Mouse (Mus musculus): ENCODE data around the gene Cbl. TPM values are rescaled to one million over a fixed set of nuclear protein-coding genes. Genes with fewer than 3 reads are reported as not detected.

Gene Cbl
- polyA plus RNA-seq, 1 experiment from 2014 or later: 19.7 TPM

DNA sequence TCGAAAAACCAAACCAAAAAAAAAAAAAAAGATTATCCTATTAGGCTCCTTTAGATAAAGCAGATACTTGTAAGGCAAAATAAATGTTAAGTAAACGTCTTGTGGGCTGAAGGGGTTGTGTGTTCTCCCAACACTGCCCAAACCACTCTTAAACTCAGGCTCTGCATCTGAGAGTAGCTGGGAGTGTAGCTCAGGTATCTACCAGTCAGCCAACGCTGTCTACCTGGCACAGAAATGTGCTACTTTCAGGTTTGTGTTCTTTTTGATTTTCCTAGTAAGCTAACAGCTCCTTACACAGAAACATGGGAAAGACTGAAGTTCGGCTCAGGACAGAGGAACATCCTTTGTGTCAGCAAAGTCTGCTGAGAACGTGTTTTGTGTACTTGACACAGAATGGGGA lies 101.6 kb downstream of the Cbl start:
- H3K4me3 ChIP-seq (ENCODE audit: low read depth, low read length): no peak overlapping the region
- ATAC-seq (ENCODE audit: low read depth): no peak
- H3K9me3 ChIP-seq (ENCODE audit: control insufficient read depth, low read length): no peaks in the 10 kb centered on the region
- no peaks in the 10 kb centered on the region for H3K36me3 ChIP-seq (ENCODE audit: control insufficient read depth, insufficient read depth, low read length)
- no peak overlapping the region for H3K27ac ChIP-seq (ENCODE audit: low read depth, low read length)
- H3K4me1 ChIP-seq (ENCODE audit: control insufficient read depth, insufficient read depth, low read length): peaks cover 19% of the 10 kb centered on the region
- 68% methylated on average over 5 of the region's 5 CpGs for WGBS
- no peak overlapping the region for H3K4me2 ChIP-seq (ENCODE audit: low read depth, low read length)
- peaks cover 29% of the 10 kb centered on the region for H3K27me3 ChIP-seq (ENCODE audit: control insufficient read depth, insufficient read depth, low read length)
- no peak overlapping the region for H3K9ac ChIP-seq (replicated peaks; ENCODE audit: low read depth, low read length)

DNA sequence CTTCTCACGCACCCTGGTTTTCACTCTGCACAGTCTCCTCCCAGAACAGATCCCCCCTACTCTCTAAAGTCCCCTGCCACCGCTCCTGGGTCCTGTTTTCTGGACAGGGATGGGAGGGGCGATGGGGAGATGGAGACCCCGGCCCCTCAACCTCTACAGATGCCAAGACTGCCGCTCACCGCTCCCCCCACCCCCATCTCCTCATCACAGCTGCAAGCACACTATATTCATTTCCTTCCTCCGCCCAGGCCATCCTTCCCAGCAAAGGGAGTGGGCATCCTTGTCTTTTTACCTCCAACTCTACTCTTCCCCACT lies 102.6 kb downstream of the Cbl start:
- H3K4me3 ChIP-seq (ENCODE audit: low read depth, low read length): no peak overlapping the region
- peaks cover 29% of the 10 kb centered on the region for H3K27me3 ChIP-seq (ENCODE audit: control insufficient read depth, insufficient read depth, low read length)
- H3K9me3 ChIP-seq (ENCODE audit: control insufficient read depth, low read length): no peaks in the 10 kb centered on the region
- ATAC-seq (ENCODE audit: low read depth): no peak
- no peaks in the 10 kb centered on the region for H3K36me3 ChIP-seq (ENCODE audit: control insufficient read depth, insufficient read depth, low read length)
- peak overlapping the region; percentile 34; the same call in 1 of the 2 replicates for H3K27ac ChIP-seq (ENCODE audit: low read depth, low read length)
- H3K4me1 ChIP-seq (ENCODE audit: control insufficient read depth, insufficient read depth, low read length): peaks cover 19% of the 10 kb centered on the region
- WGBS: 45% methylated on average over 7 of the region's 7 CpGs
- H3K4me2 ChIP-seq (ENCODE audit: low read depth, low read length): peak overlapping the region; percentile 6; the same call in 1 of the 2 replicates
- H3K9ac ChIP-seq (replicated peaks; ENCODE audit: low read depth, low read length): no peak overlapping the region

DNA sequence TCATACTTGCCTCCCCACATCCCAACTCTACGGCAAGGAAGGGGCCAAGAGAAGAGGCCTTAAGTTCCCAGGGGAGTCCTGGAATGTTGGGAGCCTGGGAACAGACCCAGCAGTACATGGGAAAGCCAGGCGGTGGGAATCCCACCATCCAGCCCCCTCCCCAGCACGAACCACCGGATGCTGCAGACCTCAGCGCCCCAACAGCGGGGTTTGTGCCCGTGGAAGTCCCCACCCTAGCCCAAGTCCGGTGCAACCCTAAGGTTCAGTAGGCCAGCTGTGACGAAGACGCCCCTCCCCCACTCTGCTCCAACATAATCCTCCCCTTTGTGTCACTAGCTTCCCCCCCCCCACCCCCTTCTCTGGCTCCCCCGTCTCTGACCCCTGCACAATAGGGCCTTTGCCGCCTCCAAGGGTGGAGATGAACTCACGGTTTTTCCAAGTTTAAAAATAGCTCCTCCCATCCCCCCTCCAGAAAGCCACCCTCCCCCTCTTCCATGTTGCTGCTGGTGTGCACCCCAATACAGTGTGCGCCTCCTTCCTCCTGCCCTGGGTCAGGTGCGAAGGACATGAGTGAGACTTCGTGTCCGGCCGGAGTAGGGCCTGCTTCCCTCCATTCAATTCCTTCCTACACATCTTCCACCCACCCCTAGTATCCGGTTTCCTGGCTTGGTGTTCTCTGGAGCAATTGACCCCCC lies 103.1 kb downstream of the Cbl start:
- Histone ChIP-seq H3K4me3 (ENCODE audit: low read depth, low read length) (no peak overlapping the region), H3K4me1 (ENCODE audit: control insufficient read depth, insufficient read depth, low read length) (peaks cover 19% of the 10 kb centered on the region), H3K9me3 (ENCODE audit: control insufficient read depth, low read length) (no peaks in the 10 kb centered on the region), H3K27ac (ENCODE audit: low read depth, low read length) (peak overlapping the region; percentile 34), H3K36me3 (ENCODE audit: control insufficient read depth, insufficient read depth, low read length) (no peaks in the 10 kb centered on the region), H3K9ac (replicated peaks; ENCODE audit: low read depth, low read length) (0 out of 2 replicates have a peak overlapping the region, but pooled peaks have one; percentile 46), H3K27me3 (ENCODE audit: control insufficient read depth, insufficient read depth, low read length) (peaks cover 27% of the 10 kb centered on the region), H3K4me2 (ENCODE audit: low read depth, low read length) (peak overlapping the region; percentile 53)
- peak; percentile 11; the same call in 1 of the 2 replicates for ATAC-seq (ENCODE audit: low read depth)
- 16% methylated on average over 19 of the region's 19 CpGs for WGBS

DNA sequence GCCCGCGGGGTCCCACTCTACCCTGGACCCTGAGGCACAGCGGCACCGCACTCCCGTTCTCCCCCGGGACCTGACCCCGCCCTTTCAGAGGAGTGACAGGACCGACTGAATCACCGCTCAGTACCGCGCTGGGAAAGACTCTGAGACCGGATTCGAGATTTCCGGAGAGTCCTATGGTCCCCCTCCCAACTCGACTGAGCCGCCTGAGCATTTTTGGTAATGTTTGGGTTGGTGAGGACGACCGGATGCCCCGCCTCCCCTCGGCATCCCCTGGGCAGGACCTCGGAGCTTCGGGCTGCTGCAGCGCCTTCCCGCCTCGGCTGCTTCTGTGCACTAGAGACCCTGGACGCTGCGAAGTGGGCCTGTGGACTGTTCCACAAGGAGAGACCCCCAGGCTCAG lies 103.8 kb downstream of the Cbl start:
- Histone ChIP-seq H3K36me3 (ENCODE audit: control insufficient read depth, insufficient read depth, low read length) (no peaks in the 10 kb centered on the region), H3K27ac (ENCODE audit: low read depth, low read length) (no peak overlapping the region; the same call in none of the 2 replicates), H3K4me2 (ENCODE audit: low read depth, low read length) (peak overlapping the region; percentile 53), H3K9ac (replicated peaks; ENCODE audit: low read depth, low read length) (peak overlapping the region; percentile 46), H3K27me3 (ENCODE audit: control insufficient read depth, insufficient read depth, low read length) (peaks cover 22% of the 10 kb centered on the region), H3K9me3 (ENCODE audit: control insufficient read depth, low read length) (no peaks in the 10 kb centered on the region), H3K4me1 (ENCODE audit: control insufficient read depth, insufficient read depth, low read length) (peaks cover 16% of the 10 kb centered on the region), H3K4me3 (ENCODE audit: low read depth, low read length) (peak overlapping the region; percentile 23)
- ATAC-seq (ENCODE audit: low read depth): peak; percentile 12; the same call in 1 of the 2 replicates
- 1% methylated on average over 27 of the region's 27 CpGs for WGBS

DNA sequence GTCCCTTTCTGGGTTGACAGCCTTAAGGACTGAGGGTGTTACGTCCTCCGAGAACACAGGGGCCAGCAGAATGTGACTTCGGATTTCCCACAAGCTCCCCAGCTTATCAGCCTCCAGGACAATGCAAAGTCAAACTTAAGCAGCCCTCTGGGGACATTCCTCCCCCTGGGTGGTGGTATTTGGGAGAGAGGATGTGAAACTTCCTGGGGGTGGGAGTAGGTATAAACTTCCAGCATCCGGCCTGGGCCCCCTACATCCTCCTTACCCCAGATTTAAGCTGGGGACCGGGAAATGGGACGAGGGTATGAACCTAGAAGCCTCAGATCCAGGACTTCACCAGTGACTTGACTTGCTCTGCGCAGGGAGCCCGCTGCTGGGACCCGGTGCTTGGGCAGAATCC lies 104.2 kb downstream of the Cbl start:
- Histone ChIP-seq H3K4me1 (ENCODE audit: control insufficient read depth, insufficient read depth, low read length) (peaks cover 12% of the 10 kb centered on the region), H3K4me2 (ENCODE audit: low read depth, low read length) (peak overlapping the region; percentile 53), H3K4me3 (ENCODE audit: low read depth, low read length) (peak overlapping the region; percentile 23), H3K27ac (ENCODE audit: low read depth, low read length) (no peak overlapping the region; the same call in 1 of the 2 replicates), H3K9me3 (ENCODE audit: control insufficient read depth, low read length) (no peaks in the 10 kb centered on the region), H3K27me3 (ENCODE audit: control insufficient read depth, insufficient read depth, low read length) (peaks cover 18% of the 10 kb centered on the region), H3K9ac (replicated peaks; ENCODE audit: low read depth, low read length) (peak overlapping the region; percentile 46), H3K36me3 (ENCODE audit: control insufficient read depth, insufficient read depth, low read length) (no peaks in the 10 kb centered on the region)
- 11% methylated on average over 9 of the region's 9 CpGs for WGBS
- ATAC-seq (ENCODE audit: low read depth): no peak

DNA sequence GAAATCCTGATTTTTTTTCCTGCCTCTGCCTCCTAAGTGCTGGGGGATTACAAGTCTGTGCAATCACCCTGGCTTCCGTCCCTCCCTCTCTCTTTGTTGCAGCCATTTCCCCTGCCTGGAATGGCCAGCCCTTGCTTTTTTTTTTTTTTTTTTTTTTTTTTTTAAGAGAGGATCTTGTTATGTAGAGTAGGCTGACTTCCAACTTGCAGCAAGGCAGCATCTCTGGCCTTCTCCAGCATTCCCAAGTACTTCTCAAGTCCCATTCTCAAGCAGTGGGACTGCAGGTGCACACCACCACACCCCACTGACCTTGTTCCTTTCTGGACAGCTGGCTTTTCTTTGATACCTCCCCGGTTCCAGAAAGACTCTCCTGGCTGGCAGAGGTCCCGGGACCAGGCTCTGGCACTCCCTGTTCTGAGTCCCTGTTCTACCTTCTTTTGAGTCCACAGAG lies 106.5 kb downstream of the Cbl start:
- H3K27me3 ChIP-seq (ENCODE audit: control insufficient read depth, insufficient read depth, low read length): peaks cover 5% of the 10 kb centered on the region; the same call in 1 of the 2 replicates
- H3K9ac ChIP-seq (replicated peaks; ENCODE audit: low read depth, low read length): no peak overlapping the region
- ATAC-seq (ENCODE audit: low read depth): no peak
- H3K9me3 ChIP-seq (ENCODE audit: control insufficient read depth, low read length): no peaks in the 10 kb centered on the region
- peaks cover 7% of the 10 kb centered on the region for H3K4me1 ChIP-seq (ENCODE audit: control insufficient read depth, insufficient read depth, low read length)
- H3K36me3 ChIP-seq (ENCODE audit: control insufficient read depth, insufficient read depth, low read length): no peaks in the 10 kb centered on the region
- no peak overlapping the region for H3K4me3 ChIP-seq (ENCODE audit: low read depth, low read length)
- H3K27ac ChIP-seq (ENCODE audit: low read depth, low read length): no peak overlapping the region
- 55% methylated on average over 3 of the region's 3 CpGs for WGBS
- H3K4me2 ChIP-seq (ENCODE audit: low read depth, low read length): no peak overlapping the region

DNA sequence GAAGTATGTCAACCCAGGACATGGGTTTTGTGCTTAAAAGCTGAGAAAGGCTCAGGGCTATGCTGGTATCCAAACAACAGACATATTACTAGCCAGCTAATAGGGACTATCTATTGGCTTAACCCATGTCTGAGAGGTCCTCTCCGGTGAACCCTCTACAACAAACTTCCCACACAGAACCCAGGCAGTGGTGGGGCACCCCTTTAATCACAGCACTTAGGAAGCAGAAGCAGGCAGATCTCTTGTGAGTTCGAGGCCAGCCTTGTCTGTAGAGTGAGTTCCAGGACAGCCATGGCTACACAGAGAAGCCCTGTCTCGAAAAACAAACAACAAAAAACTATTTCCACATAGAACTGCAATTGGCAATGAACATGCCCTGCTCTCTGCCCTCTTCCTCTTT lies 107.1 kb downstream of the Cbl start:
- Histone ChIP-seq H3K27ac (ENCODE audit: low read depth, low read length) (no peak overlapping the region), H3K4me3 (ENCODE audit: low read depth, low read length) (no peak overlapping the region)
- 90% methylated on average over 3 of the region's 3 CpGs for WGBS

DNA sequence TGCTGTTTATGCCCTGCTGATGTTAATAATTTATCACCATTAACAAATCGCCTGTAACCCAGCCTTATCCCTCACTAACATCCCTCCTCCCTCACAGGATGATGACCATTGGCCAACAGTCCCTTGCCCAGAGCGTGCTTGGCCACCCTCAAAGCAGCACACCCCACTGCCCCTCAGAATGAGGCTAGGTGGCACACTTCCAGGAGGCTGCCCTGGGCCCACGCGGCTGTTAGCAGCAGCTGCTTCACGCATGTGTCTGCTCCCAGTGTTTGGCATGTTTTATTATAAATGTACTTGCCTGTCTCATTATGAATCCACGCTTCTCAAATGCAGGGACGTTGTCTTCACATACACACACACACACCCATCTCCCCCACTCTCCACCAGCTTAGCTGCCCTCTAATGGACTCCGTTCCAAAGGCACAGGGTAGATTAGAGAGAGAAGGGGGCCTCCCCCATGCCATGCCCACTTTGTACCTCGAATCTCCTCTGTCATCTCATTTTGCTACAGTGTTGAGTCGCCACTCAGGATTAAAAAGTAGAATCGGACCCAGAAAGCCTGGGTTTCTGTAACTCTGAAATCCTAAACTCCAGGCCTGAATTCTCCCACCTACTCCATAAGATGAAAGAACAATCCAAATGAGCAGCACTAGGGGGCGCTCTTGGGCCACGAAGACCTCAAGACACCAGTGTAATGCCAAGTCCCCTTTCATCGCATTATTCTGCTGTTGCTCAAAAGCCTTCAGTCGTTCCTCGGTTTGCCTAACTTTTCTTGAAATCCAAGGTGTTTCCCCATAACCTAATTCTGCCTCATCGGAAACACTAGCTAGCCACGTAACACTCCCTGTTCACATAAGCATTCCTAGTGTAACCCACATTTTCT lies 108.1 kb downstream of the Cbl start:
- peak; percentile 67 for ATAC-seq (ENCODE audit: low read depth)
- 30% methylated on average over 18 of the region's 18 CpGs for WGBS
- Histone ChIP-seq H3K4me2 (ENCODE audit: low read depth, low read length) (0 out of 2 replicates have a peak overlapping the region, but pooled peaks have one; percentile 14), H3K9ac (replicated peaks; ENCODE audit: low read depth, low read length) (no peak overlapping the region), H3K4me1 (ENCODE audit: control insufficient read depth, insufficient read depth, low read length) (peaks cover 7% of the 10 kb centered on the region), H3K36me3 (ENCODE audit: control insufficient read depth, insufficient read depth, low read length) (no peaks in the 10 kb centered on the region), H3K27me3 (ENCODE audit: control insufficient read depth, insufficient read depth, low read length) (no peaks in the 10 kb centered on the region), H3K4me3 (ENCODE audit: low read depth, low read length) (no peak overlapping the region), H3K27ac (ENCODE audit: low read depth, low read length) (no peak overlapping the region), H3K9me3 (ENCODE audit: control insufficient read depth, low read length) (no peaks in the 10 kb centered on the region)

More for the DNA sequence above, 107.1 kb downstream of the Cbl start:
- Histone ChIP-seq H3K4me2 (ENCODE audit: low read depth, low read length) (no peak overlapping the region), H3K9me3 (ENCODE audit: control insufficient read depth, low read length) (no peaks in the 10 kb centered on the region), H3K4me1 (ENCODE audit: control insufficient read depth, insufficient read depth, low read length) (peaks cover 7% of the 10 kb centered on the region), H3K36me3 (ENCODE audit: control insufficient read depth, insufficient read depth, low read length) (no peaks in the 10 kb centered on the region), H3K9ac (replicated peaks; ENCODE audit: low read depth, low read length) (no peak overlapping the region), H3K27me3 (ENCODE audit: control insufficient read depth, insufficient read depth, low read length) (0 out of 2 replicates have a peak, but pooled peaks cover 3% of the 10 kb centered on the region)
- no peak for ATAC-seq (ENCODE audit: low read depth)

DNA sequence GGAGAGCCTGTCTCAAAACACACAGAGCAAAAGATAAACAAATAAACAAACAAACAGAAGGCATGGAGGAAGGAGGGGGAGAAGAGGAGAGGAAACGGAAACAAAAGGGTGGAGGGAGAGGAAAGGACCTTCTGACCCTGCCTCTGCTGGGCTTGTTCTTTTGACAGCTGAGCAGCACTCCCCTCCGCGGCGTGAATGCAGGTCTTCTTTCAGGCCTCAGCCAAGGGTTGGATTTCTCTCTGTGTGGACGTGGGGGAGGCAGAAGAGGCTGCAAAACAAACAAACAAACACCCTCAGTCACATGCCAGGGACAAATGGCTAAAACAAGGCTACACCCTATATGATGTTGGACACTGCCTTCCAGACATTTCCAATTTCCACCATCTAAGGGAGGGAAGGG lies 108.8 kb downstream of the Cbl start:
- 59% methylated on average over 5 of the region's 5 CpGs for WGBS
- Histone ChIP-seq H3K36me3 (ENCODE audit: control insufficient read depth, insufficient read depth, low read length) (no peaks in the 10 kb centered on the region), H3K27me3 (ENCODE audit: control insufficient read depth, insufficient read depth, low read length) (no peaks in the 10 kb centered on the region), H3K27ac (ENCODE audit: low read depth, low read length) (no peak overlapping the region), H3K9ac (replicated peaks; ENCODE audit: low read depth, low read length) (no peak overlapping the region), H3K9me3 (ENCODE audit: control insufficient read depth, low read length) (no peaks in the 10 kb centered on the region), H3K4me1 (ENCODE audit: control insufficient read depth, insufficient read depth, low read length) (peaks cover 3% of the 10 kb centered on the region), H3K4me3 (ENCODE audit: low read depth, low read length) (no peak overlapping the region), H3K4me2 (ENCODE audit: low read depth, low read length) (no peak overlapping the region)
- ATAC-seq (ENCODE audit: low read depth): no peak
